Mouse (Mus musculus): ENCODE results near the gene Zfp352.
"Not testable (repeated sequence)": the region's sequence is repeated elsewhere in the genome, so short reads cannot be mapped to it uniquely, and the experiment has no call there.

Zfp352 gene

DNA sequence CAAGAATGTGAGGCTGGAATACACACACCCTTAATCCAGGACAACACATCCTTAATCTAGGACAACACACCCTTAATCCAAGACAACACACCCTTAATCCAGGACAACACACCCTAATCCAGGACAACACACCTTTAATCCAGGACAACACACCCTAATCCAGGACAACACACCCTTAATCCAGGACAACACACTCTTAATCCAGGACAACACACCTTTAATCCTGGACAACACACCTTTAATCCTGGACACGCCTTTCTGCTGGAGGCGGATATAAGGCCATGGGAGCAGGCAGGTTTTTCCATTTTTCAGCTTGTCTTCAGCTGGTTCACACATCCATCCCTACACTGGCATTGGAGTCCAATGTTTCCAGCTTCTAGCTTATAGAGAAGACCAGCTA is at the start of gene Zfp352:
Gene Zfp352 (plus strand): TSS at position 301 of the 400 bp plus-strand sequence.
- no peak for DNase-seq (ENCODE audit: low read depth)

DNA sequence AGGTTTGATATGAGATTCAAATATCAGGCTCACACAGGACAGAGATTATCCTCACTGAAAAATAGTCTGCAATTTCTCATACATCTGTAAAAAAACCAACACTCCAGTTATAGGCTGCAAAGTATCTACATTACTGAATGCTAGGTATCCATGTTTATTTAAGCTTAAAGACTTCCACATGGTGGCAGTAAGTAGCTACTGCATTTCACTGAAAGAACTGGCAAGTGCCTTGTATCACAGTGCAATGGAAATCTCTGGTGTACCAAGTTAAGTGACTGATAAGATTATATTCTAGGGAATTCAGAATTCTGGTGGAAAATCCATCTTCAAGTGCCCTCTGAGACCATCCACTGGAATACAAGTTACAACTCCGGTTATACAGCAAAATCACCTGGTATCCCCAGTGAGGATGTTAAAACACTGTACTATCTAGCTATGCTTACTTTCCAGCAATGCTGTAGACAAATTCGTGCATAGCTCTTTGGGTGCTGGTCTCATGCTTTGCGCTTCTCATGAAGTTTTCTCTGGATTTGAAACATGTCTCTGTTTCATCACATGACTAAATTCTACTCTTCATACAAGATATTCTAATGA is 47.6 kb upstream of the Zfp352 start:
- peak; percentile 17 for DNase-seq (ENCODE audit: low read depth)

DNA sequence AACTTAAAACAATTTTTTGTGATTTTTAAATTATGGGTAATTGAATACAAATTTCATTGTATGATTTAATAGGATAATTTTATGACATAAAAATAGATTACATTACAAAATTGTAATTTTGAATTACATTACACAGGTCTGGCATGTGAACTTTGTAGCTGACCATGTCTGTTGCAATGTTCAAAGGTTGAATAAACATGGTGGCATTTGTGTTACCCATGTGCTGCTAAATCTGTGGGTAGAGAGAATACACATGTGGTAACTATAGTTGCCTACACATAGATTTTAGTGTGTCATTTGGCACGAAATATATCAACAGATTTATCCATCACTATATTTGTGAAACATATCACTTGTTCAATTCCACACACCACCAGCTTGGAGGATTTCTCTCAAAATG is 44.6 kb upstream of the Zfp352 start:
- DNase-seq (ENCODE audit: low read depth), result no peak

DNA sequence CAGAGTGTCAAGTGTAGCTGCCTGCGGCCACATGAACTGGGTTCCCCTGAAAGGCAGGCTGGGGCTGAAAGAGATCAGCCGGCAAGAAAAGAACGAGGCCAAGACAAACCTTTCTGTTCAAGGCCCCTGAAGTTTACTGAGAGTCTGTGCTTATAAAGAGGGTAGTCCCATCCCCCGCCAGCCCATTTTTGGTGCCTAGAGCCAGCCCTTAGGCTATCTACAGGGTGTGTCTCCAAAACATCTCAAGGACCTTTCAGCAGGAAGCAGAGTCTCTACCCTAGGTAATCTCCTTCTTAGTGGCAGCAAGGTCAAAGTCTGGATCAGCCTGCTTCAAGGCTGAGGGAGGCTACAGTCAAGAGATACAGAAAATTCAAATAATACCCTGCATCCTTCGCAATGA is 15.2 kb upstream of the Zfp352 start:
- DNase-seq (ENCODE audit: low read depth), result no peak

DNA sequence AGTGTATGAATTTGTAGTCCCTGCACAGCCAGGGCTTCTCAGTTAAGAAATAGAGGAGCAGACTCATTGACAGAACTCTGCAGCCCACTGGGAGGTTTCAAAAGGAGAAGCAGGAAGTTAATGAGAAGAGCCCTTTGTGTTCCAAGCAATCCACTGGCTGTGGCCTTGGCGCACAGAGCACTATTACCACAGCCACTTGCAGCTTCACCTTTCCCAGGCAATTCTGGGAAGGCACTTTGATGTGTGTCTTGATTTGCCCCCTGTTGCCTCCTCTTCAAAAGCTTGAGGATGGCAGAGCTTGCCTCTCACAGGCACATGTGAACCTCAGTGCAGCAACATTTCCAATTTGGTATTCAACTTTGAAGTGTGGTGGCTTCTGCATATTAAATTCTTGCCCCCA is 7.1 kb upstream of the Zfp352 start:
- DNase-seq (ENCODE audit: low read depth), result no peak

DNA sequence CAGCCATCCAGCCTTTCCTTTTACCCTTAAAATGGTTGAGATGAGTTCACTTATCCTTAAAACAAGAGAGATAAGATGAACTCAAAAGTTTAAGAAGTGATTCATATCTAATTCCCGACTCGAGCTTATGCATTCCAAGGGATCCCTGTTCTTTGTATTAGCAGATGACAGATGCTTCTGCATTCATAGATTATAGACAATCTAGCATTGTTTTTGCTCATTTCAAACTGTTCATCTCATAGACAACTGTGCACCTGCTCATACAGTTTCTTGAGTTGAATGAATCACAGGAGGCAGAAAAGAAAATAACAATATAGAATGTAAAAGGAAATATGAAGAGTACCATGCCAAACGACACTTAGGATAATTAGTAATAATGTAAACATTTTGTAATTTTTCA is 6.5 kb upstream of the Zfp352 start:
- DNase-seq (ENCODE audit: low read depth), result no peak

DNA sequence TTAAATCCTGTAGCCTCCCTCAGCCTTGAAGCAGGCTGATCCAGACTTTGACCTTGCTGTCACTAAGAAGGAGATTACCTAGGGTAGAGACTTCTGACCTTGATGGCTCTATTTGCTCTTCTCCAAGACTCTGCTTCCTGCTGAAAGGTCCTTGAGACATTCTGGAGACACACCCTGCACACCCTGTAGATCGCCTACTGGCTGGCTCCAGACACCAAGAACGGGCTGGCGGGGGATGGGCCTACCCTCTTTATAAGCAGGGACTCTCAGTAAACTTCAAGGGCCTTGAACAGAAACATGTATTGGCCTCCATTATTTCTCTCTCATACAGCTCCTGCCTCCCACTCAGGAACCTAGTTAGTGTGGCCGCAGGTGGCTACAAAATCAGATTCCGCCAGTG is 17.0 kb downstream of the Zfp352 start:
- DNase-seq (ENCODE audit: low read depth), result not testable (repeated sequence)

DNA sequence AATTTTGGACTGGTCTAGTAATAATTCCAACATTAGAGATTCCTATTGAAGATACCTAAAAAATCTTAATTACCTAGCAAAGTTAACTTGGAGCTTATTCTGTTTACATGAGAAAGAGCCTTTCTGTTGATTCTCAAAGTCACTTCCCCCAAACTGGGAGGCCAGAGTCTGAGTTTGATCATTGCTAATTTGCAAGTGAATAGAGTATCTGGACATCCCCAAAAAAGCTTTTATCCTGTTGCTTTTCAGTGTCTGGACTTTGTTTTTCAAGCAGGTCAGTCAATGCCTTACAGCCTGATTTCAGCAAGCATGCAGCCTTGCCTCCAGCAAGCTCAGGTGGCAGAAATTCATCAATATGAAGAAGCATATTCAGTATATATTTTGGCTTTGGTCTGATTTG is 51.2 kb downstream of the Zfp352 start:
- DNase-seq (ENCODE audit: low read depth), result no peak

Data from 416B (cell line).